Mouse (Mus musculus): ENCODE data around the gene Galnt2.

The Galnt2 gene

DNA sequence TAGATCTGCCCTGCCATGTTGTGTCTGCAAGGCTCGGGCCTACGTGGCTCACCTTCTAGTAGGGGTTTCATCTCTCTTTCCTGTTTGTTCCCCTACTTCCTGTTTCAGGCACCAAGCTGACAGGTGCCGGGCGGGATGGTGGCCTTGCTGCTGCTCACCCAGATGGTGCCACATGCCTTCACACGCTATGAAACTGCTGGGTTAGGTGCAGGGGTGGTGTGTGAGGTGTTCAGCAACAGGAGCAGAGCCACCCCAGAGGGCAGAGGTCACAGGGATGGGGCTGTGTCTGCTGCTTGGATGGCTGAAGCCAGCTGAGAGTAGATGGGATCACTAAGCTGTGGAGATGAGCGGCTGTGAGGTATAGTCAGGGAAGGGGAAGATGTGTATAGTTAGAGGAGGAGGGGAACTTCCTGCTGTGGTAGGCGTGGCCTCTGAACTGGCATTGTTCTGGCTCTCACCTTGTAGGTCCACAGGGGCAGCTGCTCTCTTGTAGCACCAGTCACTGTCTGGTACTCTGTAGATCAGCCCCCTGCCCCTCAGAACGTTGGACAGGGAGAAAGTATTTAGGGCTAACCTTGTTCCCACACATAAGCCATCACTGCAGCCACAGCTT is 42.5 kb downstream of the Galnt2 start:
- no peak for DNase-seq

GRCm38 (mm10) chr8:124274441-124275120 is 43.4 kb downstream of the Galnt2 start:
- DNase-seq, result no peak

GRCm38 (mm10) chr8:124275377-124276071 is 44.3 kb downstream of the Galnt2 start:
- DNase-seq, result no peak

- DNase-seq, result no peak
These were observed 47.0 kb downstream of the Galnt2 start for GRCm38 (mm10) chr8:124277951-124278910.

- DNase-seq, result peak; percentile 40 to 48
These were observed 47.9 kb downstream of the Galnt2 start for GRCm38 (mm10) chr8:124278956-124279689.

DNA sequence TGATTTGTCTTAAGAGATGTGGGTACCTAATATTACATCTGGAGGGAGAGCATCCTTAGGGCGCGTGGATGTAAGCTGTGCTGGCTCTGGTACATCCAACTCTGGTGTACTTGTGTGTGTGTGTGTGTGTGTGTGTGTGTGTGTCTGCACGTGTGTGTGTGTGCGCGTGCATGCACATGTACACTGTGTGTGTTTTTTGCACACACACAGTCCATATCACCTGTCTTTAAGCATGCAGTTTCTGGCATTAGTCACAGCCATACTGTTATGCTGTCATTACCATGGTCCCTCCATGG is 48.4 kb downstream of the Galnt2 start:
- no peak for DNase-seq

DNA sequence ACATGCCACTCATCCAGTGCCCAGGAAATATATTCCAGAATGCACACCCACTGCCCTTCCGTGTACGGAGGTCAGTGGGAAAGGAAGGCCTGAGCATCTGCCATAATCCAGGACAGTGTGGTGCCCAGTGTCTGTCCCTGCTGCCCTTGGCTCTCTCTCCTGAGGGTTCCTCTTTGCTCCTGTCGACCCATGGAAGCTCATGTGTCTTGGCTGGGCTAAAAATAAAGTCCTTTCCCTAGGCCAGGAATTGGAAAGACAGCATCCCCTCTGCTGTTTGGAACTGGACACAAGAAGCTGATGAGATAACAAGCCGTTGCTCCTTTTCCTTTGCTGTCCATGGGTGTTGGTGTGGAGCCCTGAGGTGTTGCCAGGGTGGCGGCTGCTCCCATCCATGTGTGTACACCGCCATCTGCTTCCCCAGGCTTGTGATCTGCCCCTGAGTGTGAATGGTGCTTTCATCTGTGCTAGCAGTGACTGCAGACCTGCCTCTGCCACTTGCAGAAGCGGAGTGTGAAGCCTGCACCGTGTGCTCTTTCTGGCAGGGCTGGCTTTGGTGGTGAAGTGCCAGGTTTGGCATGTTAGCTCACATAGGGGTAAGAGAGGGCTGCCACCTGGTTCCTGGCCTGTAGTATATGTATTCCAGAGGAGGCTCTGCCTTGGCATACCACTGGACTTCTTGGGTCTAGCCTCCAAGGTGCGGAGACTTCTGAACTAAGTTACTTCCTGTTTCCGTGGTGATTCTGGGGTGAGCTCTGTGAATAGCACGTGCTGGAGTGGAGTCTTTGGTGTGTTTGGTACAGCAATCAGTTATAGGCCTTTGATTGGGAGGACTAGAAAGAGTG is 50.7 kb downstream of the Galnt2 start:
- no peak for DNase-seq

- DNase-seq, result no peak
These were observed 51.9 kb downstream of the Galnt2 start for GRCm38 (mm10) chr8:124282878-124283630.

- DNase-seq, result no peak
These were observed 52.6 kb downstream of the Galnt2 start for GRCm38 (mm10) chr8:124283644-124284332.

- DNase-seq, result no peak
These were observed 53.1 kb downstream of the Galnt2 start for GRCm38 (mm10) chr8:124284333-124284711.

- DNase-seq, result peak; percentile 76 to 84
These were observed 53.9 kb downstream of the Galnt2 start for GRCm38 (mm10) chr8:124284984-124285576.

DNA sequence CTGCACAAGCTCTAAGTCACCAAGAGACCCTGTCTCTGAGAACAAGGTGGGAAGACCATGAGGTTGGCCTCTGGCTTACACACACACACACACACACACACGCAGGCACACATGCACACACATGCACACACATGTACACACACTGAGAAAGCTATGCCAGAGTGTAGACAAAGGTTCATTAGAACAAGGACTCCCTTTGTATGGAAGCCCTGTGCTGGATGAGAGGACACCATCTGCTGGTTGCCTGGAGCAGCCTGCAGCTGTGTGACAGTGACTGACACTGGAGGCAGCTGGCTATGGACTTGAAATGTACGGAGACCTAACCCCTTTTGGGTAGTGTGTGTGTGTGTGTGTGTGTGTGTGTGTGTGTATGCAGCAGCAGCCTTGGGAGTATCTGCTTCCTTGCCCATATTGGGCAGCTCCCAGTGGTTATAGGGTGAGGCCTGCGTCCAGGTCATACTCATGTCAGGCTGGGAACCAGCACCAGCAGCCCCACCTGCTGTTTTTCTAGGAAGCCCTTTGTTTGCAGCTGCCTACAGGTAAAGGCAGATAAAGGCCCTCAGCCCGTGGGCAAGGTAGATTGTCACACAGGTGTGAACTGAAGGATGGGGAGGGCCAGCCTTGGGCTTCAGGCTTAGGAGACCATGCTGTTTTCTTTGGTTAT is 55.4 kb downstream of the Galnt2 start:
- no peak for DNase-seq

- no peak for DNase-seq
These were observed 57.1 kb downstream of the Galnt2 start for GRCm38 (mm10) chr8:124288215-124288864.

- no peak for DNase-seq
These were observed 58.4 kb downstream of the Galnt2 start for GRCm38 (mm10) chr8:124289481-124290050.

DNA sequence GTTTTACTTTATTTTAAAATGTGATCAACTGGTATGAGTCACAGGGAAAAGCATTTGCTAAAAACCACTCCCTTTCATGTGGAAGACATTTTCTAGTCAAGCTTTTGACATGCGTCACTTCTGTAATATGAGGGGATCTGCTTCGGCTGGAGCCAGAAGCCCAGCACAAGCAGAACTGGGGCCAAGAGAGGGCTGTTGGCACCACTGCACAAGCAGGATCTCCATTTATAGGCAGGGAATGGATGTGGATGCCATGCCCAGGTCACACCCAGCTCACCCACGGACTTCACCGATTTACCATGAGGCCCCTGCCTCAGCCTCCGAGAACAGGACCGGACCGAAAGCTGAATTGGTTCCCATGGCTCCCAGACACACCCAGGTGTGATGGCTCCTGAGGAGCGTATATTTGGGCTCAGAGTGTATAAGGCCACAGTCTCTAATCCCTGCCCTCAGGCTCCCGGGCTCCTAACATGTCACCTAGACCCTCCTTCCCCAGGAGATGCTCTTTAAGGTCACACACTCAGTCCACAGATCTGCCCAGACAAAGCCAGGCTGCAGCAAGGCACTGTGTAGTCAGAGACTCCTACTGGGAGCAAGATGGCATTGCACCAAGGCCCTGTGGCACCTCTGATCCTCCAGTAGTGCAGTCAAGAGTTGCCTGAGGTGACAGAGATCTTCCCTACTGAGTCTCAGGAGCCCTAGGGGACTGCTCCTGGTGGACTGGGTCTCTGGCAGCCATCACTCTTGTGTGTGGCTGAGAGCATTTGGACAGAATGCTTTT is 59.9 kb downstream of the Galnt2 start:
- no peak for DNase-seq

GRCm38 (mm10) chr8:124291693-124292092 is 60.5 kb downstream of the Galnt2 start:
- no peak for DNase-seq

- no peak for DNase-seq
These were observed 61.8 kb downstream of the Galnt2 start for GRCm38 (mm10) chr8:124292965-124293364.

Data from kidney, adult 8-10 months (tissue).